Mouse (Mus musculus): ENCODE data around the gene Adprm.

Gene Adprm

GRCm38 (mm10) chr11:67076781-67077180 is 24.4 kb upstream of the Adprm start:
- no peak for DNase-seq (ENCODE audit: low spot score)

- no peak for DNase-seq (ENCODE audit: low spot score)
Observed at GRCm38 (mm10) chr11:67075036-67075435, 22.6 kb upstream of the Adprm start.

GRCm38 (mm10) chr11:67072615-67073130 is 20.3 kb upstream of the Adprm start:
- no peak for DNase-seq (ENCODE audit: low spot score)

GRCm38 (mm10) chr11:67067741-67068140 is 15.3 kb upstream of the Adprm start:
- no peak for DNase-seq (ENCODE audit: low spot score)

GRCm38 (mm10) chr11:67062726-67063125 is 10.3 kb upstream of the Adprm start:
- DNase-seq (ENCODE audit: low spot score): no peak

GRCm38 (mm10) chr11:67061311-67061710 is 8.9 kb upstream of the Adprm start:
- DNase-seq (ENCODE audit: low spot score): no peak

GRCm38 (mm10) chr11:67054754-67055365 is 2.5 kb upstream of the Adprm start:
- no peak for DNase-seq (ENCODE audit: low spot score)

GRCm38 (mm10) chr11:67051676-67052320 is 596 bp downstream of the Adprm start:
- no peak for DNase-seq (ENCODE audit: low spot score)

GRCm38 (mm10) chr11:67049256-67049655 is 3.1 kb downstream of the Adprm start:
- DNase-seq (ENCODE audit: low spot score): no peak

GRCm38 (mm10) chr11:67048496-67048895 is 3.9 kb downstream of the Adprm start:
- no peak for DNase-seq (ENCODE audit: low spot score)

- DNase-seq (ENCODE audit: low spot score): no peak
Observed at GRCm38 (mm10) chr11:67047199-67047598, 5.2 kb downstream of the Adprm start.

GRCm38 (mm10) chr11:67044959-67045358 is 7.4 kb downstream of the Adprm start:
- no peak for DNase-seq (ENCODE audit: low spot score)

GRCm38 (mm10) chr11:67043007-67043406 is 9.4 kb downstream of the Adprm start:
- no peak for DNase-seq (ENCODE audit: low spot score)

GRCm38 (mm10) chr11:67040483-67040882 is 11.9 kb downstream of the Adprm start:
- DNase-seq (ENCODE audit: low spot score): no peak

- no peak for DNase-seq (ENCODE audit: low spot score)
Observed at GRCm38 (mm10) chr11:67039799-67040198, 12.6 kb downstream of the Adprm start.

GRCm38 (mm10) chr11:67036892-67037291 is 15.5 kb downstream of the Adprm start:
- no peak for DNase-seq (ENCODE audit: low spot score)

- no peak for DNase-seq (ENCODE audit: low spot score)
Observed at GRCm38 (mm10) chr11:67036229-67036628, 16.2 kb downstream of the Adprm start.

GRCm38 (mm10) chr11:67034775-67035485 is 17.5 kb downstream of the Adprm start:
- DNase-seq (ENCODE audit: low spot score): no peak

- no peak for DNase-seq (ENCODE audit: low spot score)
Observed at GRCm38 (mm10) chr11:67031603-67031915, 20.8 kb downstream of the Adprm start.

GRCm38 (mm10) chr11:67030904-67031602 is 21.3 kb downstream of the Adprm start:
- no peak for DNase-seq (ENCODE audit: low spot score)

GRCm38 (mm10) chr11:67024867-67025477 is 27.4 kb downstream of the Adprm start, which contains the start of gene Tmem220:
Tmem220 (plus strand) TSS chr11:67025154.
- DNase-seq (ENCODE audit: low spot score): peak; percentile 81

- no peak for DNase-seq (ENCODE audit: low spot score)
Observed at GRCm38 (mm10) chr11:67023802-67024340, 28.5 kb downstream of the Adprm start.

Data from spleen, adult 12 weeks (tissue).